Mouse (Mus musculus): ENCODE data around the gene Cep19.

DNA sequence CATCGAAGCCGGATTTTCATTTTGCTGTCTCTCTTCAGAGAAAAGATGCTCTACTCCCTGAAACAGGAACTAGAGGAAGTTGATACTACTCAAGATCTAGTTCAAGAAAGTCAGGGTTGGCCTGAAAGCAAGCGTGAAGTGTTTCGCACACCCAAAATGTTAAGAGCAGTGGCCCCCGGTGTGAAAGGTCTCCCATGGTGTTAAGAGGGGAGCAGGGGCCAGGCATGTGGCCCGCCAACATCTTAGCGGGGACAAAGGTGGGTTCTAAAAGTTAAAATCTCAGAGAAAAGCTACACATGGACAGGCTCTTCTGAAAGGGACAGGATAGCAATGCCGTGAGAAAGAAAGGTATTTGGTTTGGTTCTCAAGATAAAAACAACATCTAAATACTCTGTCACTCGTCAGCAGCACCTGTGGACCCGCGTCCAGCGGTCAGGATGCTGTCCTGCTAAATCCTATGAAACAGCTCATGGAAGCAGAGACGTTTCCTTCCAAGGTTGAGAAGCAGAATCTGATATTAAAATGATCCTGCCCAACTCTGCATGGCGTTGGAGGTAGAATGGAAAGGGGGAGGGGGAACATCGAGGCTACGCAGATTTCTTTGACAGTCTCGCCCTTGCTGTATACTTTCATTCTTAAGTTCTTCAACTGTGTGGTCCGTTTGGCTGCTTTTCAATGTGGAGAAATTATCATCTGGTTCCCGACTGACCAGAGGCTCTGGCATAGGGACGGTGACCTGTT, 30.0 kb downstream of the Cep19 start:
- TF ChIP-seq CTCF (IDR thresholded peaks at IDR 0.05; ENCODE audit: low read depth) (no peak), EP300 (optimal IDR thresholded peaks at IDR 0.05) (no peak)
